Mouse (Mus musculus): ENCODE data around the gene Mink1.

The Mink1 gene

DNA sequence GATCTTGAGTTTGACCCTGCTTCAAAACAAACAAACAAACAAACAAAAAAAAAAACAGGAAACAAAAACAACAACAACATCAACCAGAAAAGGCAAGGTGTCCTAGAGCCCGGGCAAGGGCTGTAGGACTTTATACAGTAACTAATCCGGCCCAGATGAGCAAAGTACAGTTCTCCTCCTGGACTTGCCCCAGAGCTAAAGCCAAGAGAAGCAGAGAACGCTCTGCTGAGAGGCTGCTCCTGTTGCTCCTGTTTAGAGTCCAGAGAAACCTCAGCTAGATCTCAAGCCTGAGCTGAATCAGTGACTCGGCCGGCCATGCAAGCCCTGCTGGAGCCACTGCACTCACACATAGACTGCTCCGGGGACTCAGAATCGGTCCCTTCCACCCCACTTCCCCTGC is 67.4 kb downstream of the Mink1 start:
- DNase-seq (ENCODE audit: low read depth, low spot score) = no peak

DNA sequence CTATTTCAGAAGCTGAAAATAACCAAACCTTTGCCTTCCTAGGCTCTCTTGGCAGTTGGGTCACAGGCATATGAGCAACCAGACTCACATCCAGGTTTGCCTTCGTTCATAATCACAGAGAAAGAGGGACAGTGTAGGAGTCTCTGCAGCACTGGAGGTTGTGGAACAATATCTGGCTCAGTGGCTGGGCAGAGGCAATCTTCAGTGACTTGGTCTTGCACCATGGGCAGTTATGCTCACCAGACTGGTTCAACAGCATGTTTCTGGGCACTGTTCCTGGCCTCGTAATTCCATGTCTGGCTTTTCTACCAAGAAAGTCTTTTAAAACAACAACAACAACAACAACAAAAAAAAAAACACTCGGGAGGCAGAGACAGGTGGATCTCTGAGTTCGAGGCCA is 72.9 kb downstream of the Mink1 start:
- no peak for DNase-seq (ENCODE audit: low read depth, low spot score)

DNA sequence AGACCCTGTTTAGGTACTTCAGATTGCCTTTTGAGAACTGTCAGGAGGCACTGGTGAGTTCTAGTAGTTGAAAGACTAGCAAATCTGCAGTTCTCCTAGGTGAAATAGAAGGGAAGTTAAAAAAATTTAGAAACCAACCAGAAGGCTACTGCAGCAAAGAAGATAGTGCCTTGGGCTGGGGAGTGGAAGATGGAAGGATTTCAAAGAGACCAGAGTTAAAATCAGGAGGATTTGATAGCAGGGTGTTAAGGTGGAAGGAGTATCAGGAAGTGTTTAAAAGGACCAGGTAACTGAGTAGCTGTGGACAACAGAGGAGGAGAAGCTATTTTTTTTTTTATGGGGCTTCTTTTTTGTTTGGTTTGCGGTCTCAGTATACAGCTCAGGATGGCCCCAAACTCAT is 75.1 kb downstream of the Mink1 start:
- no peak for DNase-seq (ENCODE audit: low read depth, low spot score)

DNA sequence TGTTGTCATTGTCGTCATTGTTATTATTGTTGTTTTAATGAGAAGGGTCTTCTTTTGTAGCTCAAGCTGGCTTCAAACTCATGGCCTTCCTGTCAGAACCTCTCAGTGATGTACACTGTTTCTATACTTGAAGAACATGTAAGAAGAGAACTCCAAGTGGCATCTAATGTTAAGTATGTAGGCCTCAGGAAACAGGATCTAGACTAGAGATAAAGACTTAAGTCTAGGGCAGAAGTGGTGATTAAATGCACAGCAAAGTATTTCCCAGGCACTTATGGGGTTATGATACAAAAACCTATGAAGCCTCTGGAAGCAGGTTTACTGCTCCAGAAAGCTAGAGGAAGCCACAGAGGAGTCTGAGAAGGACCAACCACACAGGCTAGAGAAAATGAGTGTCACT is 75.6 kb downstream of the Mink1 start:
- no peak for DNase-seq (ENCODE audit: low read depth, low spot score)

DNA sequence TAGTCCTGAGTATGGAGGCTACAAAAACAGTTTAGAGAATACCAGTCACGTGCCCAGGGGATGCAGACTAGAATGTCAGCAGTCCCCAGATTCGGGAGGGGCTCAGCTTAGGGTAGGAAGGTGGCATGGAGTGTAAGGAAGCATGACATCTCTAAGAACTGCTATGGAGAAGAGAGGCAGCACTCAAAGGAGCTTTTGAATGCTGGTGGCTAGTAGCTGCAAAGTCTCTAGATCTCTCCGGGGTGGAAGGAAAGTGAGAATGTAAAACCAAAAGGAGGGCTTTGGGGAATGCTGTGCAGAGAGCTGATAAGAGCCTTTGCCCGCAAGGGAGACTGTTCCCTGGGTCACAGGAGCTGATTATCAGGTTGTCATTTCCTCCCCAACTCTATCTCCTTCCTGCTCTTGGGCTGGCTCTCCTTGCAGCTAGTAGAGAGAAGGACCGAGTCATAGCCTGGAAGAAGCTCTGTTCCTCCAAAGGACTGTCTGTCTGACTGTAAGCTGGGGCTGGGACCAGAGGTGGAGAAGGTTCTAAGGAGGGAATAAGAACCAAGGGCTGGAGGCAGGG is 76.1 kb downstream of the Mink1 start, which contains the start of gene Gp1ba:
TSS of gene Gp1ba (plus strand) at position 409 of the 565 bp plus-strand sequence.
- no peak for DNase-seq (ENCODE audit: low read depth, low spot score)

DNA sequence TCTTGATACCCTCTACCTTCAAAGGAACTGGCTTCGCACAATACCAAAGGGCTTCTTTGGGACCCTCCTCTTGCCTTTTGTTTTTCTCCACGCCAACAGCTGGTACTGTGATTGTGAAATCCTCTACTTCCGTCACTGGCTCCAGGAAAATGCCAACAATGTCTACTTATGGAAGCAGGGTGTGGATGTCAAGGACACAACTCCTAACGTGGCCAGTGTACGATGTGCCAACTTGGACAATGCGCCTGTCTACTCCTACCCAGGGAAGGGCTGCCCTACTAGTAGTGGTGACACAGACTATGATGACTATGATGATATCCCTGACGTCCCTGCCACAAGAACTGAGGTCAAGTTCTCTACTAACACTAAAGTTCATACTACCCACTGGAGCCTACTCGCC is 77.3 kb downstream of the Mink1 start:
- DNase-seq (ENCODE audit: low read depth, low spot score) = no peak

DNA sequence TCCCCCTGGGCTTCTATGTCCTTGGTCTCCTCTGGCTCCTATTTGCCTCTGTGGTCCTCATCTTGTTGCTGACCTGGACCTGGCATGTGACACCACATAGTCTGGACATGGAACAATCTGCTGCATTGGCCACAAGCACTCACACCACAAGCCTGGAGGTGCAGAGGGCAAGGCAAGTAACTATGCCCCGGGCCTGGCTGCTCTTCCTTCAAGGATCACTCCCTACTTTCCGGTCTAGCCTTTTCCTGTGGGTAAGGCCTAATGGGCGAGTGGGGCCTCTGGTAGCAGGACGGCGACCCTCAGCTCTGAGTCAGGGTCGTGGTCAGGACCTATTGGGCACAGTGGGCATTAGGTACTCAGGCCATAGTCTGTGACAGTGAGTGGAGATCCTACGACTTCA is 78.6 kb downstream of the Mink1 start:
- DNase-seq (ENCODE audit: low read depth, low spot score) = no peak

DNA sequence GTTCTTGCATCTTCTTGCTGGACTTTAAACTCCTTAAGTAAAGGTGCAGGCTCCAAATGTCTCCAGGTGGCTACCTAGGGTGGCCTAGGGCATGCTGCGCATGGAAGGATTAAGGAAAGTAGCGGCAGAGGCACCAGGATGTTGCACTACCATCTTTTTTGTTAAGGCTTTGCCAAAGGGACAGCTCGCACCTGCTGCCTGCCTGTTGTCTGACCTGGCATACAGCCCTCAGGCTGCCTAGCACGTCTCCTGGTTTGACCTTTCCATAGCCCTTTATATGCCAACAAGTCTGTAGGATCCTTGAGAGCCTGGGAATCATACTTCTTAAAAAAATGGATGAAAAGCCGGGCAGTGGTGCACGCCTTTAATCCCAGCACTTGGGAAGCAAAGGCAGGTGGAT is 80.4 kb downstream of the Mink1 start:
- DNase-seq (ENCODE audit: low read depth, low spot score) = no peak

DNA sequence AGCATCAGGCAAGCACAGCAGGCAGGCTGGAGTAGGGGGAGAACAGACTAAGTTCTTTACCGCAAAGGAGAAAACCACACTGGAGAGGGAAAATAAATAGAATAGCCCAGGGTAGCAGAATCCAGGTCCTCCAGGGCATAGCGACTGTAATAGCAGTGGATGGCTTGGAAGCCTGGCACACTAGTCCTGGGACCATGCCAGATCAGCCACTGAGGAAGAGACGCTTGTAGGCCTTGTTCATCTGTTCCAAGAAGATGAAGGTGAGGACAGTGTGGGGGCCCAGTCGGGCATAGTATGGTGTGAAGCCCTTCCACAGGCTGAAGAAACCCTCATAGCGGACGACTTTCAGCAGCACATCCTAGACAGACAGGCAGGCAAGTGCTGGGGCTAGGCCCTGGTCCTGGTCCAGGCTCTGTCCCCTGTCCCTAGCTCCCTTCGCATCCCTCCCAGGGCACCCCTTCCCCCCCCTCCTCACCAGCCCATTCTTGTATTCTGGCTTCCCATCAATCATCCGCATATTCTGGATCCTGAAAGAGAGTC is 82.0 kb downstream of the Mink1 start:
- no peak for DNase-seq (ENCODE audit: low read depth, low spot score)

DNA sequence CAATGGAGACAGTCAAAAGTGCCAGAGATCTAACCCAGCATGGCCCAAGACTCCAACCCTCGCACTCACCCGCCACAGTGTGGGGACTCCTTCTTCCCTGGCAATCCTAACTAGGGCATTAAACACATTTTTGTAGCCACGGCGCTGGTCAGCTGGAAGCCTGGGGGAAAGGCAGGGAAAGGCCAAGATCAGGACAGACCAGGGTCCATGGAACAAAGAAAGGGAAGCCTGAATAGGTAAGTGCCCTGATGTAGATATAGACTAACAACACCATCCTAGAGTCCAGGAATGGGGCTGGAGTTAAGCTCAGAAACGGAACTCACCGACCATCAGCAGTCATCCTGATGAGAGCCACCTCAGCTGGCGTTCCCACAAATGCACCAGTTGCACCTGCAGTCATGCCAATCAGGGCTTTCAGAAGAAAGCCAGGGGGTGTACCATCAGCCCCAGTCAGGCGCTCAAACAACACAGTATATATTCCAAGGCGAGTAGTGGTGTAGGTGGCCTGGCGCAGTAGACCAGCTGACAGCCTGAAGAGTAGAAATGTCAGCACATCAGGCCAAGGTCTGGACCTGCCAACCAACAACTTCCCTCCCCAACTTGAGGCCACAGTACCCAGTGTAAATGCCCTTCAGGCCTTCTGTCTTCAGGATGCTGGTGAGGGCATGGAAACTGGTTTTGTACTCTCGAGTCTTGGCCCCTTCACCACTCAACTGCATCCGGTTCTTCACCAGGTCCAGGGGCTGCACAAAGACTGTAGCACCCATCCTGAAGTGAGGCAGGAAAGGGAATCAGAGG is 83.0 kb downstream of the Mink1 start:
- DNase-seq (ENCODE audit: low read depth, low spot score) = no peak

DNA sequence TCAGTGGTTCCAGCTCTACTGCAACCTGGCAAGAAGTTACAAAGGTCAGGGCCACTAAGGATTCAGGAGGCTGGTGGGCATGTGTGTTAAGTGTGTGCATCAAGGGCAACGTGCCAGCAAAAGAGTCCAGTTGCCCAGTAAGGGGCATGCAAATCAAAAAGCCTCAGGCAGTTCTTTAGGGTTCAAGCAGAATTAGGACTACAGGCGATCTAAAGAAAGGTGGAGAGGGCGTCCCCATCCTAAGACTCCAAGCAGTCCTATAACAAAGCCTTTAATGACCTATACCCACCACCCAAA is 83.5 kb downstream of the Mink1 start:
- DNase-seq (ENCODE audit: low read depth, low spot score) = no peak

DNA sequence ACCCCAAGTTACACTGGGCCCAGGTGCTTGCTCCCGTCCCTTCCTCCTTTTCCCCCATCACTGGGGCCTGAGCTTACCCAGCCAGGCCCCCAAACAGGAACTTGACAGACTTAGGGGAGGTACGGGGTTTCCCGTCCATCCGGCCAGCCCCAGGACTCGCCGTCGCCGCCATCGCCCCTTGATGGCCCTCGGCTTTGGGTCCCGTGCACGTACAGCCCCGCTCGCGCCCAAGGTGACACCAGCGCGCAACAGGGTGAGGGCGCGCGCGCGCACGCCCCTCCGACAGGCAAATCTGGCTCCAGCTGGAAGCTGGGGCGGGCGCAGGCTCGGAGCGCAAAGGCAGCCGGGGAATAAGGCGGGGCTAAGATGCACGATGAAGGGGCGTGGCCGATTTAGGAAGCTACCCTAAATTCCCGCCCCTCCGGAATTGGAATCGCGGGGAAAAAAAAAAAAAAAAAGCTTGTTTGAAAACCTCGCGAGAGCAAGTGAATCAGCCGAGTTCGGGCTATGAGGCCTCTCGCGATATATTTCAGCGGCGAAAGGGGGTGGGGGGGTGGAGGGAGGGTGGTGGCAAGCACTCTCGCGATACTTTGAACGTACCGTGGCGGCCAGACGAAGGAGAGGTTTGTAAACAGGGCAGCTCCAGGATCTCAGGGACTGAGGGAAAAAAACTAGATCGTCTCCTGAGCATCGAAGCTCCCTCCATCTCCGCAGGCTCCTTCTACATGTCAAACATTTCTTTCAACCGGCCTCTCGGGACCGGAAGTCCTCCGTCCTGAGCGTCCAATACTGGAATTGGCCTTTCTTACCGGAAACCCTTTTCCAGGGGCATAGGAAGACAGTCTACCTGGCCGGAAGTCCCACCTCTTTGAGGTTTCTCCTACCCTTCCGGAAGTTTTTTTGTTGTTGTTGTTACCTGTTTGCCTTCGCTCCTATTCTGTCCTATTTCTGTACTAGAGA is 84.3 kb downstream of the Mink1 start, which contains the start of the genes Rnf167 and Slc25a11:
TSS of gene Rnf167 (plus strand) at position 545 of the 960 bp plus-strand sequence.
TSS of gene Slc25a11 (minus strand) at position 789 of the 960 bp plus-strand sequence.
- peak; percentile 99 for DNase-seq (ENCODE audit: low read depth, low spot score)

DNA sequence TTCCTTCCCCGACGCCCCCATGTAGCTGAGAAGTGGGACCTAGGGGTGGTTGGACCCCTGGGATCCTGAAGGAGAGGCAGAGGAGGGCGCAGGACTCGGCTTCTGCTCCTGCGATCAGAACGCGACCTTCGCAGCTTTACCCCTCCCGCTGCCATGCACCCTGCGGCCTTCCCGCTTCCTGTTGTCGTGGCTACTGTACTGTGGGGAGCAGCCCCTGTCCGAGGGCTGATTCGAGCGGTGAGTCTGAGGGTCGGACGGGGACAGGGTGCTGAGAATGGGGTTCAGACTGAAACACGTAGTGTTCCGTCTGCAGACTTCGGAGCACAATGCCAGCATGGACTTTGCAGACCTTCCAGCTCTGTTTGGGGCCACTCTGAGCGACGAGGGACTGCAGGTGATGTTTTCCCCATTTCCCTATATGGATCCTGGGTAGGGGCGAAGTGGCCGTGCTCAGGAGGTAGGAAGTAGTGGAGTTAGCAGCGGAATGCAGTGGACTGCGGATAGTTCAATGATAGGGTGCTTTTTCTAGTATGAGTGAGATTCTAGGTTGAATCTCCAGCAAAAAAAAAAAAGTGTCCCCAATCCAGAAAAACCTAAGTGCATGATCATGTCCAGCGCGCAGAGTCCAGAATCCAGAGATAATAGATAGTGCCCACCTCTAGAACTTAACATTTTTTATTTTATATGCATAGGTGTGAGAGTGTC is 85.2 kb downstream of the Mink1 start:
- DNase-seq (ENCODE audit: low read depth, low spot score) = no peak

DNA sequence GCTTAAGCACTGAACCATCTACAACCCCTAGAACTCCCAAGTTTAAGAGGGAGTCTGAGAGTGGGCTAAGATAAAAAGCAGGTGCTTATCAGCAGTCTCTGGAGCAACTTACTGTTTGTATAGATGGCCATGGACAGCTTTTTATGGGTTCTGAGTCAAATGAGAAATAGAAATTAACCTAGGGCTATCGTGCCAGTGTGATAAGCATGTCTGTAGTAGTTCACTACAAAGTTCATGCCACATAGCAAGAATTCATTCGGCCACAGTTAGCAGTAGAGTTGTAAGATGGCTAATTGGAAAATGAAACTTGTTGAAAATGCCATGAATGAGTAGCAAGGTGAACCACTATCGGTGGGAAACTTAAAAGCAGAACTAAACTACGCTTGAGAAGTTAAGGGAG is 85.8 kb downstream of the Mink1 start:
- DNase-seq (ENCODE audit: low read depth, low spot score) = no peak

DNA sequence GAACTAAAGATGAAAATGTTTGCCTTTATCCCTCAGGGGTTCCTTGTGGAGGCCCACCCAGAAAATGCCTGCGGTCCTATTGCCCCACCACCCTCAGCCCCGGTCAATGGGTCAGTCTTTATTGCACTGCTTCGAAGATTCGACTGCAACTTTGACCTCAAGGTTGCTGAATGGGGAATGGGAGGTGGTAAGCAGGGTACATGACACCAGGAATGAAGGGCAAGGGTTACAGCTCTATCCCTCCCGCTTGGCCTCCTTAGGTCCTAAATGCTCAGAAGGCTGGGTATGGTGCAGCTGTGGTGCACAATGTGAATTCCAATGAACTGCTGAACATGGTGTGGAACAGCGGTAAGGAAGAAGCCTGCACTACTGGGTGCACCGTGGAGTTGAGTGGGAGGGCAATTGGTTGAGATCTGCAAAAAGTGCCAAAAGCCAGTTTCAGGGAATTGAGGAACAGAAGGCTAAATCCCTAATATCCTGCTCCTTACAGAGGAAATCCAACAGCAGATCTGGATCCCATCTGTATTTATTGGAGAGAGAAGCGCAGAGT is 86.6 kb downstream of the Mink1 start:
- no peak for DNase-seq (ENCODE audit: low read depth, low spot score)

DNA sequence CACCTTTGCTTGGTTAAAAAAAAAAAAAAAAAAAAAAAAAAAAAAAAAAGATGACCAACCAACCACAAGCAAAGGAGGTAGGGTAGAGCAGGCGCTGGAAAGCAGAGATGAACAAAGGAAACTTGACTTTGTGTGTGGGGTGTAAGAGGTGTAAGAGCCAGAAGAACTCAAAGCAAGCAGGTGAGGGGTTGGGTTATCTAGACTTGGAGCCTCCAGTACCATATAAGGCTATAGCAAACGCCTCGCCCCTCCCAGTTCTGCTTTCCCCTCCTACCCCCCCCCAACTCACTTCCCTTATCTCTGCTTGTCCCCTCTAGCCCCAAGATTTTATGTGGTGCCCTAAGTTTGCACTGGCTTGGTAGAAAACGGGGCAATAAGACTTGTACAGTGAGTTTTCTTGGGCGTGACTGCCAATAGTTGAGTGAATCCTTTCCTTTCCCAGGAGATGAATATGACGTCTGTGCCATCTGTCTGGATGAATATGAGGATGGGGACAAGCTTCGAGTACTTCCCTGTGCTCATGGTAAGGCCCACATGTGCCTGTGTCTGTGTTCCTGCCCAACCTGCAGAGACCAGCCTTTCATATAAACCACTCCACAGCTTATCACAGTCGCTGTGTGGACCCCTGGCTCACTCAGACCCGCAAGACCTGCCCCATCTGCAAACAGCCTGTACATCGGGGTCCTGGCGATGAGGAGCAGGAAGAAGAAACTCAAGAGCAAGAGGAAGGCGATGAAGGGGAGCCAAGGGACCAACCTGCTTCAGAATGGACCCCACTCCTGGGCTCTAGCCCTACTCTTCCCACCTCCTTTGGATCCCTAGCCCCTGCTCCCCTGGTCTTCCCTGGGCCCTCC is 87.9 kb downstream of the Mink1 start:
- no peak for DNase-seq (ENCODE audit: low read depth, low spot score)

DNA sequence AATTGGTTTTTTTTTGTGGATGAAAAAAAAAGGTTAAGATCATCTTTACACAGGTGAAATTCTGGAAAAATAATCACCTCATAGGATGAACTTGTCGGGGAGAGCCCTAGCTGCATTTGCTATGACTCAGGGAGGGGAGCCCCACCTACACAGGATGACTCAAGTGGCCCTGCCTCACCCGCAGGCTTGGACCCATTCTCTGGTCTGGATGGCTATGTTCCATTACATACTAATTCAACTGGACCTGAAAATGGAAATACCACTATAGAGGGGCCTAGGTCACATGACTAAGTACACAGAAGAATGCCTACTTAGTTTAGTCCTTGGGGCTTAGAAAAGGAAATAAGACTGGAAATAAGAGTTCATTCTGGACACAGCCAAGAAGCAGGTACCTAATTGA is 88.7 kb downstream of the Mink1 start:
- DNase-seq (ENCODE audit: low read depth, low spot score) = no peak

DNA sequence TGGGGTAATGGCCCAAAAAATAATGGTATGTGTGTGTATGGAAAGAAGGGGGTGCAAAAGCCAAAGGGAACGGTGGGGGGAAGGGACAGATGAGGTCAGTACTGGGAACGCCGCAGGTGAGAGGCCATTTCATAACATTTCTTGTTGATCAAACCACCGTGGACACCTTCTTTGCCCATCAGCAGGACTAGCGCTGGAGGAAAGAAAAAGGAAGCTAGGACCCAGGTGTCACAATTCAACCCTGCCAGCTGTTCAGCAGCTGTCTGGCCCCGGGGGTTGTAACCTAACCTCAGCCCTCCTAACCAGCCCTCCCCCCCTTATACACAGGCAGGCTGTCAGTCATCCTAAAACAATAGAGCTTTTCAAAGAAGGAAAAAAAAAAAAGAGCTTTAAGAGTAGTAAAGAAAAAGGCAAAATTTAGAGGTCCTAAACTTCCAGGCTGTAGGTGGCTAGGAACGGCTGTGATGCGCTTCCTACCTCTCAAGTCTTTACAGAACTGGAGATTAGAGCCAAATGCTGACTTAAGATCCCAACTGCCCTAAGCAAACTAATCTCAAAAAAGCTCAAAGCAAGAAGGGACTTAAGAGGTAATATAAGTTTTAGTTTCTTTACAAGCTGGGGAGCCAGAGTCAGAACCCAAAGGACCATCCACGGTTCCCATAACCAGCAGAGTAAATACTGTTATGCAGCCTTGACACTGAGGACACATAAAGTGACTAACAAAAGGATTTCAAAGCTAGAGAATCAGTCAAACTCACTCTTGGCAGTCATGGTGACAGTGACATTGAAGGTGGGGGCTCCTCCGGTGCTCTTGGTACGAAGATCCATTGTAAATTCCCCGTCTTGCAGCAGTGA is 89.6 kb downstream of the Mink1 start:
- no peak for DNase-seq (ENCODE audit: low read depth, low spot score)

DNA sequence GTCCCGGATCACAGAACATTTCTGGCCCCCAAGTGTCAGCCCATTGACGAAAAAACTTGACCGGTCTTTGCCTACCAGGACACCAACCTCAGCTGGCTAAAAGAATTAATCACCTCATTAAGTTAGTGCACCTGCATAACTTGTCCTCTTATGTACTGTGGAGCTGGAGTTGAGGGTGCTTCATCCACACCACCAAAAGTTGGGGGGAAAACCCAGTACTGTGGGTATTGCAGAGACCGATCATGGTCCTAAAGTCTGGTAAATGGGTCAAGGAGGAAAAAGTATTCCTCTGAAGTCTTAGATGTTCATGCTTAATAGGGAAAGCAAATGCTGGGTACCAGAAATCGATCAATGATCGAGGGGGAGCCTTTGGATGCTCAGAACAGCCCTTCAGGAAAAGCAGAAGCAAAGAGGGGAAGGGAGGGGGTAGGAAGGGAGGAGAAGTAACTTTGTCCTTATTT is 90.2 kb downstream of the Mink1 start:
- no peak for DNase-seq (ENCODE audit: low read depth, low spot score)

Data from WW6 (cell line).